Mouse (Mus musculus) thymus, postnatal 36 days (tissue): Measurements from ENCODE around the gene Ppard.
"Not testable (repeated sequence)": the region's sequence is repeated elsewhere in the genome, so short reads cannot be mapped to it uniquely, and the experiment has no call there.

Experiments
- DNase-seq, 2 experiments: peaks; one replicate each; pipeline ENCODE4 v3.0.0; 2022; ENCODE audit warnings: mixed read lengths in 2 of 2

The Ppard gene

GRCm38 (mm10) chr17:28317725-28318124, 85.2 kb downstream of the Ppard start:
- DNase-seq, result no peak

GRCm38 (mm10) chr17:28321700-28322099, 89.2 kb downstream of the Ppard start:
- no peak for DNase-seq

GRCm38 (mm10) chr17:28323786-28324185, 91.3 kb downstream of the Ppard start:
- no peak for DNase-seq

GRCm38 (mm10) chr17:28324416-28324815, 91.9 kb downstream of the Ppard start:
- not testable (repeated sequence) for DNase-seq

GRCm38 (mm10) chr17:28325751-28326150, 93.3 kb downstream of the Ppard start:
- DNase-seq, result no peak

- no peak for DNase-seq
Observed at GRCm38 (mm10) chr17:28326951-28327350, 94.5 kb downstream of the Ppard start.

- no peak for DNase-seq
Observed at GRCm38 (mm10) chr17:28327673-28328325, 95.3 kb downstream of the Ppard start.

DNA sequence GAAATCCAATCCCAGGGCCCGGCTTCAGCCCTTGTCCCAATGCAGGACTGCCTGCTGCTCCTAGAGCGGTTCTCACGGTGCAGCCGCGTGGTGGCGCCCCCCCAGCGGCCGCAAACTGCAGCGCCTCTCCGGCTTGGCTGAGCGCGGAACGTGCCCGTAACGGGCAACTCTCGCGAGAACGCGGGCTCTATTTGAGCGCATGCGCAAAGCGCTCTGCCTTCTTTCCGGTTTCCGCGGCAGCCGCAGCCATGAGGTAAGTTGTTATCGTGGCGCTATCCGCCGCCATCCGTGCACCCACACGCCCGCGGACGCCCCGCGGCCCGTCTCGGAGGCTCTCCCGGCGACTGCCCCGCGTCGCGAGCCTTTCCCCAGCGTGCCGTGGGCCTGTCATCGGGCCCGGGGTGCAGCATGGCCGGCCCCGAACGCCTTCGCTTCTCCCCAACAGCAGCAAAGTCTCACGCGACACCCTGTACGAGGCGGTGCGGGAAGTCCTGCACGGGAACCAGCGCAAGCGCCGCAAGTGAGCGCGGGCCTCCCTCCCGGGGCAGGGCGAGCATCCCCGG, 95.9 kb downstream of the Ppard start, which contains the start of gene Rpl10a:
Gene Rpl10a, plus strand, starts transcription at position 106 of the 563 bp plus-strand sequence.
- DNase-seq, result peak; percentile 97 to 99

DNA sequence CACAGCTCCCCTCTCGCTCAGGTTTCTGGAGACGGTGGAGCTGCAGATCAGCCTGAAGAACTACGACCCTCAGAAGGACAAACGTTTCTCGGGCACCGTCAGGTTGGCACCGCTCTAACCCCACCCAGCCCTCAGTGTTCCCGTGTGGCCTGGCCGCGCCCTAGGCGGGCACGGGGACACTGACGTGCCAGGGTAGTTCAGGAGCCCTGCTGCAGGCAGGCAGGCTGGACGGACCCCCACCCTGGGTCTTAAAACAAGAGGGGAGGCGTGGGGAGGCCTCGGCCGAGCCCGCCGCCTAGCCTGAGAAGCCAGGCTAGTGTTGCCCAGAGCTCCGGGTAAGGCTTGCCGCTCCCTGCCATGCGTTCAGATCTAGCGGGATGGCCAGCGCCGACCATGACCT, 96.4 kb downstream of the Ppard start:
- no peak for DNase-seq

GRCm38 (mm10) chr17:28329503-28330231, 97.2 kb downstream of the Ppard start:
- DNase-seq, result no peak

DNA sequence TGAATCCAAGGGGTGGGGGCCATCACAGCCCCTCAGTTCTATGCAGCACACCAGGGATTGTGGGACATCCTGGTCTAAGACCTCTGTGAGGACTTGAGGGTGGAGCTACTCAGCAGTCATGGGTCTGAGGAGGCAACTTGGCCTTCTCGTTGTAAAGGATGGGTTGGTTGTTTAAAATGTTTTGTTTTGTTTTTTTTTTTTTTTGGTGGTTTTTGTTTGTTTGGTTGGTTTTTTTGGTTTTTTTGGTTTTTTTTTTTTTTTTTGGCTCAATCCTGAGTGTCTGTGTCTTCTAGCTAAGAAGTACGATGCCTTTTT, 97.7 kb downstream of the Ppard start:
- DNase-seq, result no peak

DNA sequence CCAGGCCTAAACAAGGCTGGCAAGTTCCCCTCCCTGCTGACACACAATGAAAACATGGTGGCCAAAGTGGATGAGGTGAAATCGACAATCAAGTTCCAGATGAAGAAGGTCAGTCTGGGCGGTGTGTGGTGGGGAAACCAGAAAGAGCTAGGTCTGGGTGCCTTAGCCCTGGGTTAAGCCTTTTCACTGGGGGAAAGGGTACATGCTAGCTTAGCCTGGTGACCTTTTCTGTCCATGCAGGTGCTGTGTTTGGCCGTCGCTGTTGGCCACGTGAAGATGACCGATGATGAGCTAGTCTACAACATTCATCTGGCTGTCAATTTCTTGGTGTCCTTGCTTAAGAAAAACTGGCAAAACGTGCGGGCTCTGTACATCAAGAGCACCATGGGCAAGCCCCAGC, 98.1 kb downstream of the Ppard start:
- DNase-seq, result not testable (repeated sequence)

DNA sequence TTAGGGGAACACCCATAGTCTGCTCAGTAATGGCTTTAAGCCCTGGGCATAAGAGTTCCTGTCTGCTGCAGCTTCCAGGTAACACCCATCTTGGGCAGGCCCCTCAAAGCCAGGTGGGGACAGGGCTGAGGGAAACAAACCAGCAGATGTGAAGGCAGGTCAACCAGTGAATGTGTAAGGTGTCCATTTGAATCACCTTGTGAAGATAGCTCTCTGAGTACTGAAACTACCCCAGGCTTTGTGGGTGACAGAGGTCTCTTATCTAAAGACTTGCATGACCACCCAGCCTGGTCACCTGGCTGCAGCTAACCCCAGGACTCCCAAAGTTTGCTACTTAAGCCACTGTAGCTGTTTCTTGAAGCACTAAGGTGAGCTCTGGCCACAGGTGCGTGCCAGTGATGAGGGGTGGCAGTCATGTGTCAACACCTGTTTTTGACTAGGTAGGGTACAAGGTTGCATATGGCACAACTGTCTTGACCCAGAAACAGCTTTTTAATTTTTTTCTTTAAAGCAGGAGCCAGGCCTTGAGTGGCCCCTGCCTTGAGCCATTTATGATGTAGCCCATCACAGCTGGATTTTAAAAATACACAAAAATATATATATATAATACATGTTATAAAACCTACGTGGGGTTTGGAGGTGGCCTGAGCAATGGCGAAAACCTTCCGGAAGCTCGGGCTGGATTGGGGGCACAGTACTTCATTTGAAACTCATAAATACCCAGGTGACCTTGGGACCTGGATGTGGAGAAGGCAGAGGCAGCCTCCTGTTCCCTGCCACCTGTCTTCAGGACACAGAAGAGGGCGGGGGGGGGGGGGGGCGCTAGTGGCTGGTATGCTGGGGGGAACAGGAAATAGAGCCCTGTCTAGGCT, 99.0 kb downstream of the Ppard start:
- DNase-seq, result no peak

DNA sequence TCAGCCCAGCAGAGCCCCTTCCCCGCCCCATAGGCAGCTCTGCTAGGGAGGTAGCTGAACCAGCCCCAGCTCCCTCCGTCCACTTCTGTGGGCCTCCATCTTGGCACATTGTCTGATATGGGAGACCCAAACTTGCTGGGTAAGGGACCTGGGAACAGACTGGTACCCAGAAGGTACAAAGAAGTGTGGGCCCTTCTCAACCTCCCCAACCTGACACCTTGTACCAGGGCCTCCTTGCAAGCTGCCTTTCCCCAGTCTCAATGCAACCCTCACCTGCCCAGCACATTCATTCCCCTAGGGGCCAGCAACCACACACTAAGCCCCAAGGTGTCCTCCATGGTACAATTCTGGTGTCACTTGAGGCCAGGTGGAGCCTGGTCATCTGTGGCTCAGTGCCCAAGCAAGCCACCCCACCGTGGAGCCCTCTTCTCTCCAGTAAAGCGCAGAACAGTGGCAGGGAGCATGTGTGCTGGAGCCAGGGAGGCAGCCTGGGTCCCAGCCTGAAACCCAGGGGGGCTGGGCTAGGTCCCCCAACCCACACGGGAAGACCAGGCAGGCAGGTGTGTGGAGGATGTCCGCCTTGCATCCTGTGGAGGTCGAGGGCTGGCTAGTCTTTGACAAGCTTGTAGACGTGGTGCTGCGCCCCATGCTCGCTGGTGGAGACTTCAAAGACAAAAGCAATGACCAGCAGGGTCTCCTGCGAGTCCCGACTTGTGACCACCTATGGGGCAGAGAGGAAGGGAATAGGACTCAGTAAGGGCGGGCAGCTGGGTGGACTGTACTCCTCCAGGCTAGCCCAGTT, 99.8 kb downstream of the Ppard start:
- no peak for DNase-seq

DNA sequence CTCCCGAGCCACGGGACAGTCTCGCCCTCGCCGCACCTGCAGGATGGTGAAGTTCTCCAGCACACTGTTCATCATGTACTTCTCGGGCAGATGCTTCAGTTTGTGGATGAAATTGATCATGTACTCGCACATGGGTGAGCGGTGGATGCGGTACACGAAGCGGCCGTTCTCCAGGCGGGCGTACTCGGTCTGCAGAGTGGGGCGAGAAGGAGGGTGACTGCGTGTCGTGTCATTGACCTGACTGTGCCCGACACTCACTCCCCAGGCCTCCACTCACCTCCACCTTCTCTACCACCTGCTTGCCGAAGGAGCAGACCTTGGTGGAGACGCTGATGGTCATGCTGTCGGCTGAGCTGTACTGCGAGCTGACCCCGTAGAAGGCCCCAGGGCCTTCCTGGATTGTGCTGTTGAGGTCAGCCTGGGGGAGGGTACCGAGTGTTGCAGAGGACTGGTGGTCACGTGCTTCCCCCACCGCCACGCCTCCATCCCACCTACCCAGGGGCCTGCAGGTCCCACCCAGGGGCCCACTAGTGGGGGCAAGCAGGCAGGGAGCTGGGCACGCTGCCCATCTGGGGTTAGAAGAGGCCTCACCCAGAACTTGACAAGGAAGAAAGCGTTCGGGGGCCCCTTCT, 100.5 kb downstream of the Ppard start:
- no peak for DNase-seq

DNA sequence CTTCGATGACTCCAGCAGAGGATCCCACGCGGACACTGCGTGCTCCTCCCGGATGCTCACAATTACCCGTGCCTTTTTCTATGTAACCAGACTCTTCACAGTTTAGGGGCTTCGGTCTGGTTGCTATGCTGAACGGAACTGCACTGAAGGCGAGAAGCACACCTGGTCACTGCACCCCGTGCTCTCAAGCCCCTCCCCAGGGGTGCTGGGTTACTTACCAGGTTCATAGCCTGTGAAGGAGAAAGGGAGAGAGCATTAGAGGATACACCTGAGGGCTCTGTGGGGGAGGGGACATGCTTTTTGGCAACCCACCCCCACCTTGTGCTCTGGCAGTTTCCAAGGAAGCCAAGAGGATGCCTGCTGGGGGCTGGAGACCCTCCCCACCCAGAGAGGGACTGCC, 102.8 kb downstream of the Ppard start:
- DNase-seq, result no peak

GRCm38 (mm10) chr17:28337547-28337946, 105.0 kb downstream of the Ppard start:
- DNase-seq, result no peak

DNA sequence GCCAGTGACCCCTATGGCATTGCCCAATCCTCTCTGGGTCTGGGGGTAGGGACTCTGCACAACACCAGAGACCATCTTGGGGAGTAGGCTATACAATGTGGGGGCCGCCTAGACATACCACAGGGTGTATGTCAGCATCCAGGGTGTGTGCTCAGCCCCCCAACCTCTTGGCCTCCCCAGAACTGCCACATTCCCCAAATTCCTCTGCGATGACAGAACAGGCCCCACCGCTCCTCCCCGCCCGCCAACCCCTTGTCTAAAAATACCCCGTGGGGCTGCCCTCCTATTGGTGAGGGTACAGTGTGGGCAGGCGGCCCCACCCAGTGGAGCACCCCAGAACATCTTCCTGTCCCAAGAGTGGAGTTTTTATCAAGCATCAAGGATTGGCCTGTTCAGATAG, 108.1 kb downstream of the Ppard start:
- DNase-seq, result no peak

- peak; percentile 29 to 45 for DNase-seq
Observed at GRCm38 (mm10) chr17:28341091-28341490, 108.6 kb downstream of the Ppard start.

GRCm38 (mm10) chr17:28344050-28344607, 111.6 kb downstream of the Ppard start:
- DNase-seq, result no peak

DNA sequence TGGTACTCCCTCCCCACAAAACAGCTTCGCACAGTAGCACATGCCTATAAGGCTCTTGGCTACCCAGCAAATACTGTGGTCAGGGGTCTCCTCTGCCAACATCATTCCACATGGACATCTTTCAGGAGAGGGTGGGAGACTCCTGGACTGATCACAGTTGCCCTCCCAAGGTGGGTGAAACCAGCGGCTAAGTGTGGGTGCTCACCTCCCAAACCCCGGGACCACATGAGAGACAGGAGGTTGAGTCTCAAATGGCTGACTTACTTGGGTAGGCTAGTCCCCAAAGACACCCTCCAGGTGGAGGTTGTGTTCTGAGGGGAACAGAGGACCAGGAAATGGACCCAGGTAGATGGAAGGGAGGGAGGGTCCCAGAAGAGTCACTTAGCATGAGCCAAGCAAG, 112.2 kb downstream of the Ppard start:
- no peak for DNase-seq
